Mouse (Mus musculus): Measurements from ENCODE around the gene Trim2.

GRCm38 (mm10) chr3:84305010-84305692 lies 1.5 kb downstream of the Trim2 start:
- TF ChIP-seq CTCF (IDR thresholded peaks at IDR 0.05; ENCODE audit: control insufficient read depth, insufficient read depth, insufficient replicate concordance, low read depth, low read length) (no peak), POLR2A (IDR thresholded peaks at IDR 0.05; ENCODE audit: control insufficient read depth, low read depth, low read length) (no peak)

Measured in testis, adult 2 months (tissue).